Mouse (Mus musculus) liver, postnatal 0 days (tissue): ENCODE measurements around the gene Npr1. TPM values are rescaled to one million over a fixed set of nuclear protein-coding genes. Genes with fewer than 3 reads are reported as not detected.

Experiments
- ATAC-seq: fragments of 200-750 bp; cut with Nextera tagmentation; 2 replicates; pipeline ENCODE4 v1.8.0; 2017; ENCODE audit warnings: mild to moderate bottlenecking, moderate library complexity
- DNase-seq: peaks from one replicate; pipeline ENCODE4 v3.0.0-alpha.2; 2016
- H3K27ac ChIP-seq: fragments of 300-500 bp; sonication (generic); 2 replicates; pipeline ENCODE4 v1.5.1; 2014; ENCODE audit warnings: antibody characterized with exemption, moderate library complexity, mild to moderate bottlenecking, low read depth
- H3K27me3 ChIP-seq: fragments of 300-500 bp; sonication (generic); 2 replicates; pipeline ENCODE4 v1.6.1; 2014; ENCODE audit warnings: low read length, control low read depth, mixed read lengths; ENCODE audit not compliant: insufficient read depth
- H3K36me3 ChIP-seq: fragments of 300-500 bp; sonication (generic); replicated peaks from 2 replicates; pipeline ENCODE4 v1.6.1; 2014; ENCODE audit warnings: mild to moderate bottlenecking, control low read depth, low read length, moderate library complexity, mixed read lengths; ENCODE audit not compliant: insufficient read depth
- H3K4me1 ChIP-seq: fragments of 300-500 bp; sonication (generic); 2 replicates; pipeline ENCODE4 v1.6.1; 2014; ENCODE audit warnings: antibody characterized with exemption, mild to moderate bottlenecking, control low read depth; ENCODE audit not compliant: insufficient read depth
- H3K4me2 ChIP-seq: fragments of 300-500 bp; sonication (generic); 2 replicates; pipeline ENCODE4 v1.6.1; 2014; ENCODE audit warnings: low read depth, mild to moderate bottlenecking, low read length, moderate library complexity, mixed read lengths
- H3K4me3 ChIP-seq: fragments of 300-500 bp; sonication (generic); 2 replicates; pipeline ENCODE4 v1.5.1; 2014; ENCODE audit warnings: low read depth, low read length
- H3K9ac ChIP-seq: fragments of 300-500 bp; sonication (generic); replicated peaks from 2 replicates; pipeline ENCODE4 v1.6.1; 2014; ENCODE audit warnings: mild to moderate bottlenecking, moderate library complexity
- H3K9me3 ChIP-seq: fragments of 300-500 bp; sonication (generic); 2 replicates; pipeline ENCODE4 v1.6.1; 2016; ENCODE audit warnings: mild to moderate bottlenecking, control low read depth, low read length, mixed read lengths
- CTCF ChIP-seq: sonication (generic); IDR thresholded peaks from 2 replicates; pipeline ENCODE4 v1.5.1; 2016; ENCODE audit warnings: antibody characterized with exemption, low read depth
- EP300 ChIP-seq: IDR thresholded peaks from 2 replicates; pipeline ENCODE4 v1.6.1; 2016; ENCODE audit warnings: antibody characterized with exemption, low read depth, mild to moderate bottlenecking
- WGBS: fragments of 180-500 bp; shearing (Covaris S2); extraction: QIAGEN DNeasy Blood & Tissue Kit; methylation state at CpG from one replicate; pipeline ENCODE4 v1.1.7; 2014; ENCODE audit not compliant: insufficient replicate concordance; 5-methylcytosine and 5-hydroxymethylcytosine counted together
- polyA plus RNA-seq: library from polyadenylated mRNA; unstranded; fragments of >200 nt; fragmentation: Nextera tagmentation; extraction: Ambion mirVana; gene quantifications from 2 replicates; pipeline ENCODE4 v1.2.1, GENCODE M21; 2015

The Npr1 gene
- 5.9 and 6.2 TPM in 2 replicates for polyA plus RNA-seq

GRCm38 (mm10) chr3:90465686-90466310, at the start of gene Npr1:
Npr1 (minus strand) TSS chr3:90465866.
- H3K27me3 ChIP-seq = peaks cover 34% of the 10 kb centered on the region
- H3K9me3 ChIP-seq = no peaks in the 10 kb centered on the region
- H3K36me3 ChIP-seq = no peaks in the 10 kb centered on the region
- peak within 1 kb of the TSS; percentile 55; the same call in 1 of the 2 replicates for H3K27ac ChIP-seq
- under 1% methylated on average over 32 of the region's 49 CpGs for WGBS
- peak within 1 kb of the TSS; percentile 58 for H3K4me3 ChIP-seq
- DNase-seq (peak; percentile 36), ATAC-seq (peak; percentile 51)
- H3K4me2 ChIP-seq = peak within 1 kb of the TSS; percentile 86
- TF ChIP-seq EP300 (no peak), CTCF (no peak)
- peaks cover 11% of the 10 kb centered on the region for H3K4me1 ChIP-seq
- peak within 1 kb of the TSS; percentile 59 for H3K9ac ChIP-seq

GRCm38 (mm10) chr3:90515242-90515641, 49.6 kb upstream of the Npr1 start:
- Histone ChIP-seq H3K9ac (peak overlapping the region; percentile 65), H3K4me1 (peaks cover 24% of the 10 kb centered on the region), H3K36me3 (peaks cover 7% of the 10 kb centered on the region; the same call in 1 of the 2 replicates), H3K27ac (peak overlapping the region; percentile 46), H3K27me3 (no peaks in the 10 kb centered on the region), H3K4me2 (peak overlapping the region; percentile 98), H3K9me3 (no peaks in the 10 kb centered on the region), H3K4me3 (peak overlapping the region; percentile 61)
- peak; percentile 20; the same call in 1 of the 2 replicates for ATAC-seq
- TF ChIP-seq EP300 (no peak), CTCF (no peak)
- 21% methylated on average over 1 of the region's 1 CpGs for WGBS
- no peak for DNase-seq

- Histone ChIP-seq H3K27ac (peak overlapping the region; percentile 46), H3K27me3 (no peaks in the 10 kb centered on the region), H3K36me3 (peaks cover 7% of the 10 kb centered on the region; the same call in 1 of the 2 replicates), H3K4me2 (peak overlapping the region; percentile 98), H3K9ac (peak overlapping the region; percentile 65), H3K9me3 (no peaks in the 10 kb centered on the region), H3K4me1 (peaks cover 24% of the 10 kb centered on the region), H3K4me3 (peak overlapping the region; percentile 61)
- WGBS = 2% methylated on average over 10 of the region's 10 CpGs
- peak; percentile 75 for DNase-seq
- peak; percentile 78 for ATAC-seq
- TF ChIP-seq CTCF (no peak), EP300 (no peak)
These were observed 49.0 kb upstream of the Npr1 start for GRCm38 (mm10) chr3:90514691-90515090.

GRCm38 (mm10) chr3:90513796-90514590, 48.3 kb upstream of the Npr1 start, which contains the start of the genes S100a1 and S100a13:
S100a1 (minus strand) TSS chr3:90514392.
S100a13 (plus strand) TSS chr3:90514435.
- Histone ChIP-seq H3K4me3 (peak within 1 kb of the TSS; percentile 61), H3K9ac (peak within 1 kb of the TSS; percentile 65), H3K9me3 (no peaks in the 10 kb centered on the region), H3K36me3 (peaks cover 7% of the 10 kb centered on the region; the same call in 1 of the 2 replicates), H3K27me3 (no peaks in the 10 kb centered on the region), H3K4me2 (peak within 1 kb of the TSS; percentile 98), H3K27ac (peak within 1 kb of the TSS; percentile 46), H3K4me1 (peaks cover 24% of the 10 kb centered on the region)
- WGBS = 2% methylated on average over 25 of the region's 25 CpGs
- peak; percentile 71 for DNase-seq
- TF ChIP-seq EP300 (no peak), CTCF (peak; percentile 66)
- peak; percentile 32 for ATAC-seq

- Histone ChIP-seq H3K27ac (no peak overlapping the region), H3K4me1 (peaks cover 24% of the 10 kb centered on the region), H3K4me2 (peak overlapping the region; percentile 98), H3K27me3 (no peaks in the 10 kb centered on the region), H3K9me3 (no peaks in the 10 kb centered on the region), H3K36me3 (peaks cover 7% of the 10 kb centered on the region; the same call in 1 of the 2 replicates), H3K9ac (0 out of 2 replicates have a peak overlapping the region, but pooled peaks have one; percentile 65), H3K4me3 (no peak overlapping the region)
- no peak for DNase-seq
- ATAC-seq = no peak
- 71% methylated on average over 9 of the region's 9 CpGs for WGBS
- TF ChIP-seq CTCF = no peak
- TF ChIP-seq EP300 = no peak
These were observed 47.4 kb upstream of the Npr1 start for GRCm38 (mm10) chr3:90512948-90513642.
